Mouse (Mus musculus): ENCODE data around the gene Ndufa4l2. TPM values are rescaled to one million over a fixed set of nuclear protein-coding genes. Genes with fewer than 3 reads are reported as not detected.

Ndufa4l2 gene
- total RNA-seq, 1 experiment: 5.8 TPM

DNA sequence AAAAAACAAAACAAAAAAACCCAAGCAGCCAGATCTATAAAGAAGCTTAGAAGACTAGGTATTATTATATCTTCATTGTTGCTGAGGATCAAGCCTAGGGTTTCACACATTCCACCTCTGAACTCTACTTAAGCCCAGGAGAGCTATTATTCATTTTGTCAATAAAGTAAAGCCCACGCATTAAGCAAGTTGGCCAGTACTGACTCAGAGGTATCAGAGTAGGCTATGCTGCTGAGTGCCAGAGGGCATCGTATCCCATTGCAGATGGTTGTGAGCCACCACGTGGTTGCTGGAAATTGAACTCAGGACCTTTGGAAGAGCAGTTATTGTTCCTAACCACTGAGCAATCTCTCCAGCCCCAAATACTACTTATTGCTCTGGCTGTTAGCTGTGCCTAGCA lies 29.1 kb downstream of the Ndufa4l2 start:
- Histone ChIP-seq H3K9me3 (ENCODE audit: control insufficient read depth, insufficient read depth, low read depth, low read length) (no peaks in the 10 kb centered on the region), H3K4me1 (ENCODE audit: control insufficient read depth in 2 of 2, insufficient read depth in 2 of 2, low read length in 2 of 2, poor library complexity in 1 of 2) (peaks cover 0 to 11% of the 10 kb centered on the region in 2 experiments; a peak in 2 of 4 replicates), H3K27ac (ENCODE audit: insufficient read depth, low read depth, low read length, poor library complexity, severe bottlenecking) (no peak overlapping the region), H3K9ac (ENCODE audit: insufficient read depth, low read depth, low read length, poor library complexity, severe bottlenecking) (no peak overlapping the region), H3K4me3 (ENCODE audit: insufficient read depth in 1 of 2, low read depth in 1 of 2, low read length in 2 of 2, poor library complexity in 1 of 2, severe bottlenecking in 1 of 2) (no peak overlapping the region), H3K36me3 (ENCODE audit: control insufficient read depth, insufficient read depth, low read length, poor library complexity, severe bottlenecking) (no peaks in the 10 kb centered on the region; the same call in 1 of the 2 replicates)
- in situ Hi-C loops (cut with MboI; ENCODE audit: low sequenced_read_pairs in 2 of 2, unreplicated experiment in 2 of 2): no loop called here
- TF ChIP-seq HCFC1 (IDR thresholded peaks at IDR 0.05; ENCODE audit: borderline replicate concordance, insufficient read depth, low read length) (no peak), ZC3H11A (IDR thresholded peaks at IDR 0.05; ENCODE audit: borderline replicate concordance, low read depth, low read length) (no peak), CHD2 (IDR thresholded peaks at IDR 0.05; ENCODE audit: low read depth, low read length) (no peak), ZNF384 (IDR thresholded peaks at IDR 0.05; ENCODE audit: low read depth, low read length) (no peak), MAFK (IDR thresholded peaks at IDR 0.05; ENCODE audit: insufficient read depth, low read depth, low read length) (no peak)
- no peak for DNase-seq (ENCODE audit: low read depth, low spot score)

GRCm38 (mm10) chr10:127544375-127544774 lies 29.6 kb downstream of the Ndufa4l2 start:
- Histone ChIP-seq H3K4me1 (ENCODE audit: control insufficient read depth in 2 of 2, insufficient read depth in 2 of 2, low read length in 2 of 2, poor library complexity in 1 of 2) (peaks cover 0 to 7% of the 10 kb centered on the region in 2 experiments; a peak in 2 of 4 replicates), H3K4me3 (ENCODE audit: insufficient read depth in 1 of 2, low read depth in 1 of 2, low read length in 2 of 2, poor library complexity in 1 of 2, severe bottlenecking in 1 of 2) (no peak overlapping the region), H3K9me3 (ENCODE audit: control insufficient read depth, insufficient read depth, low read depth, low read length) (no peaks in the 10 kb centered on the region), H3K9ac (ENCODE audit: insufficient read depth, low read depth, low read length, poor library complexity, severe bottlenecking) (no peak overlapping the region), H3K27ac (ENCODE audit: insufficient read depth, low read depth, low read length, poor library complexity, severe bottlenecking) (no peak overlapping the region), H3K36me3 (ENCODE audit: control insufficient read depth, insufficient read depth, low read length, poor library complexity, severe bottlenecking) (no peaks in the 10 kb centered on the region; the same call in 1 of the 2 replicates)
- in situ Hi-C loops (cut with MboI; ENCODE audit: low sequenced_read_pairs in 2 of 2, unreplicated experiment in 2 of 2): no loop called here
- DNase-seq (ENCODE audit: low read depth, low spot score): no peak
- TF ChIP-seq CHD2 (IDR thresholded peaks at IDR 0.05; ENCODE audit: low read depth, low read length) (no peak), ZC3H11A (IDR thresholded peaks at IDR 0.05; ENCODE audit: borderline replicate concordance, low read depth, low read length) (no peak), HCFC1 (IDR thresholded peaks at IDR 0.05; ENCODE audit: borderline replicate concordance, insufficient read depth, low read length) (no peak), ZNF384 (IDR thresholded peaks at IDR 0.05; ENCODE audit: low read depth, low read length) (no peak), MAFK (IDR thresholded peaks at IDR 0.05; ENCODE audit: insufficient read depth, low read depth, low read length) (no peak)

DNA sequence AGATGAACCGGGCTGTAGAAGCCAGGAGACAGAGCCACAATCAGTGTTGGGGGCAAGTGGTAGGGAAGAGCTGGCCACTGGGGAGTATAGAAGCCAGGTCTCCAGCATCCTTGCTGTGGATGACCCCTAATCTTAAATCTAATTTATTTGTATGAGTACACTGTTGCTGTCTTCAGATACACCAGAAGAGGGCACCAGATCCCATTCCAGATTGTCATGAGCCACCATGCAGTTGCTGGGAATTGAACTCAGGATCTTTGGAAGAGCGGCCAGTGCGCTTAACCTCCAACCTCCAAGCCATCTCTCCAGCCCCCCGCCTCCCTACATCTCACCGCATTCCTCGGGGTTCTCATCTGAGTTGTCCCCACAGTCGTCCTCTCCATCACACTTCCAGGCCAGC lies 31.7 kb downstream of the Ndufa4l2 start:
- no peaks in the 10 kb centered on the region for H3K9me3 ChIP-seq (ENCODE audit: control insufficient read depth, insufficient read depth, low read depth, low read length)
- H3K9ac ChIP-seq (ENCODE audit: insufficient read depth, low read depth, low read length, poor library complexity, severe bottlenecking): no peak overlapping the region
- H3K27ac ChIP-seq (ENCODE audit: insufficient read depth, low read depth, low read length, poor library complexity, severe bottlenecking): no peak overlapping the region
- H3K36me3 ChIP-seq (ENCODE audit: control insufficient read depth, insufficient read depth, low read length, poor library complexity, severe bottlenecking): peaks cover 2% of the 10 kb centered on the region; the same call in 1 of the 2 replicates
- H3K4me3 ChIP-seq (ENCODE audit: insufficient read depth in 1 of 2, low read depth in 1 of 2, low read length in 2 of 2, poor library complexity in 1 of 2, severe bottlenecking in 1 of 2): no peak overlapping the region
- TF ChIP-seq HCFC1 (IDR thresholded peaks at IDR 0.05; ENCODE audit: borderline replicate concordance, insufficient read depth, low read length): no peak
- TF ChIP-seq CHD2 (IDR thresholded peaks at IDR 0.05; ENCODE audit: low read depth, low read length): no peak
- TF ChIP-seq ZC3H11A (IDR thresholded peaks at IDR 0.05; ENCODE audit: borderline replicate concordance, low read depth, low read length): no peak
- no peak for TF ChIP-seq MAFK (IDR thresholded peaks at IDR 0.05; ENCODE audit: insufficient read depth, low read depth, low read length)
- no peak for TF ChIP-seq ZNF384 (IDR thresholded peaks at IDR 0.05; ENCODE audit: low read depth, low read length)
- in situ Hi-C loops (cut with MboI; ENCODE audit: low sequenced_read_pairs in 2 of 2, unreplicated experiment in 2 of 2): no loop called here
- no peaks in the 10 kb centered on the region for H3K4me1 ChIP-seq (ENCODE audit: control insufficient read depth in 2 of 2, insufficient read depth in 2 of 2, low read length in 2 of 2, poor library complexity in 1 of 2)
- DNase-seq (ENCODE audit: low read depth, low spot score): no peak

DNA sequence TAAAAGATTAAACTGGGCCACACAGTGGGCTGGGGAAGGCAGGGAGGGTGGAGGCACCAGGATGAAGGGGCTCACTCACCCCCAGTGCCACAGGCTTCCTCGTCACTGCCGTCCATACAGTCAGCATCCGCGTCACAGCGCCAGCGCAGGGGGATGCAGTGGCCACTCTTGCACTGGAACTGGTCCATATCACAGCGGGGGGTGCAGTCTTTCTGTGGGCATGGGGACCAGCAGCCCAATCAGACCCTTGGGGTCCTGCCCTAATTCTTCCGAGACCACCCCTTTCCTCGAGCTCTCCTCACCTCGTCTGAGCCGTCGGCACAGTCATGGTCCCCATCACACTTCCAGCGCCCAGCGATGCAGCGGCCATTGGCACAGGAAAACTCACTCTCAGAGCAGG lies 33.5 kb downstream of the Ndufa4l2 start:
- no peaks in the 10 kb centered on the region for H3K9me3 ChIP-seq (ENCODE audit: control insufficient read depth, insufficient read depth, low read depth, low read length)
- no peaks in the 10 kb centered on the region for H3K4me1 ChIP-seq (ENCODE audit: control insufficient read depth in 2 of 2, insufficient read depth in 2 of 2, low read length in 2 of 2, poor library complexity in 1 of 2)
- H3K4me3 ChIP-seq (ENCODE audit: insufficient read depth in 1 of 2, low read depth in 1 of 2, low read length in 2 of 2, poor library complexity in 1 of 2, severe bottlenecking in 1 of 2): no peak overlapping the region
- in situ Hi-C loops (cut with MboI; ENCODE audit: low sequenced_read_pairs in 2 of 2, unreplicated experiment in 2 of 2): no loop called here
- H3K9ac ChIP-seq (ENCODE audit: insufficient read depth, low read depth, low read length, poor library complexity, severe bottlenecking): no peak overlapping the region
- H3K36me3 ChIP-seq (ENCODE audit: control insufficient read depth, insufficient read depth, low read length, poor library complexity, severe bottlenecking): peaks cover 3% of the 10 kb centered on the region; the same call in 1 of the 2 replicates
- TF ChIP-seq ZNF384 (IDR thresholded peaks at IDR 0.05; ENCODE audit: low read depth, low read length) (no peak), ZC3H11A (IDR thresholded peaks at IDR 0.05; ENCODE audit: borderline replicate concordance, low read depth, low read length) (no peak), CHD2 (IDR thresholded peaks at IDR 0.05; ENCODE audit: low read depth, low read length) (no peak), HCFC1 (IDR thresholded peaks at IDR 0.05; ENCODE audit: borderline replicate concordance, insufficient read depth, low read length) (no peak), MAFK (IDR thresholded peaks at IDR 0.05; ENCODE audit: insufficient read depth, low read depth, low read length) (no peak)
- no peak overlapping the region for H3K27ac ChIP-seq (ENCODE audit: insufficient read depth, low read depth, low read length, poor library complexity, severe bottlenecking)
- no peak for DNase-seq (ENCODE audit: low read depth, low spot score)

DNA sequence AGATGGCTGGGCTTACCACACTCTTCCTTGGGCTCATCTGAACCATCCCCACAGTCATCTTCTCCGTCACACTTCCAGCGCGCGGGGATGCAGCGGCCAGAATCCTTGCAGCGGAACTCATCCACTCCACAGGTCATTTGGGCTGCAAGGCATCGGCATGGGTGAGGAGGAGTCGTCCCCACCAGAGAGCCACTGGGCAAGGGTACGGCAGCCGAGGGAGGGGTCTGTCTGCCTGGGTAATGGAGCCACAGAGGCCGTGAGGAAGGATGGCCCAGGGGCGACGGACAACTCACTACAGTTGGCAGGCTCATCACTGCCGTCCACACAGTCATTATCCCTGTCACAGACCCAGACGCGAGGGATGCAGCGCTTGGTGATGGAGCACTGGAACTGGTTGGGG lies 35.1 kb downstream of the Ndufa4l2 start:
- no peaks in the 10 kb centered on the region for H3K9me3 ChIP-seq (ENCODE audit: control insufficient read depth, insufficient read depth, low read depth, low read length)
- H3K4me3 ChIP-seq (ENCODE audit: insufficient read depth in 1 of 2, low read depth in 1 of 2, low read length in 2 of 2, poor library complexity in 1 of 2, severe bottlenecking in 1 of 2): no peak overlapping the region
- H3K27ac ChIP-seq (ENCODE audit: insufficient read depth, low read depth, low read length, poor library complexity, severe bottlenecking): no peak overlapping the region
- no peak for DNase-seq (ENCODE audit: low read depth, low spot score)
- TF ChIP-seq HCFC1 (IDR thresholded peaks at IDR 0.05; ENCODE audit: borderline replicate concordance, insufficient read depth, low read length) (no peak), MAFK (IDR thresholded peaks at IDR 0.05; ENCODE audit: insufficient read depth, low read depth, low read length) (no peak), ZC3H11A (IDR thresholded peaks at IDR 0.05; ENCODE audit: borderline replicate concordance, low read depth, low read length) (no peak), ZNF384 (IDR thresholded peaks at IDR 0.05; ENCODE audit: low read depth, low read length) (no peak), CHD2 (IDR thresholded peaks at IDR 0.05; ENCODE audit: low read depth, low read length) (no peak)
- H3K4me1 ChIP-seq (ENCODE audit: control insufficient read depth in 2 of 2, insufficient read depth in 2 of 2, low read length in 2 of 2, poor library complexity in 1 of 2): no peaks in the 10 kb centered on the region
- H3K9ac ChIP-seq (ENCODE audit: insufficient read depth, low read depth, low read length, poor library complexity, severe bottlenecking): no peak overlapping the region
- H3K36me3 ChIP-seq (ENCODE audit: control insufficient read depth, insufficient read depth, low read length, poor library complexity, severe bottlenecking): peaks cover 12% of the 10 kb centered on the region; the same call in 1 of the 2 replicates
- in situ Hi-C loops (cut with MboI; ENCODE audit: low sequenced_read_pairs in 2 of 2, unreplicated experiment in 2 of 2): no loop called here

All from ES-E14 (cell line).